Mouse (Mus musculus) embryonic facial prominence, embryonic 12.5 days (tissue): ENCODE results near the gene Tmem201. TPM values are rescaled to one million over a fixed set of nuclear protein-coding genes. Genes with fewer than 3 reads are reported as not detected.

Source experiments
- ATAC-seq: fragments of 200-750 bp; cut with Nextera tagmentation; 2 replicates; pipeline ENCODE4 v1.8.0; 2017; ENCODE audit not compliant: insufficient number of reproducible peaks, insufficient read depth, low FRiP score, low TSS enrichment
- H3K27ac ChIP-seq: fragments of 300-500 bp; sonication (generic); 2 replicates; pipeline ENCODE4 v1.5.1; 2016; ENCODE audit warnings: mild to moderate bottlenecking
- H3K27me3 ChIP-seq: fragments of 300-500 bp; sonication (generic); 2 replicates; pipeline ENCODE4 v1.6.1; 2016; ENCODE audit warnings: mild to moderate bottlenecking, moderate library complexity
- H3K36me3 ChIP-seq: fragments of 300-500 bp; sonication (generic); 2 replicates; pipeline ENCODE4 v1.6.1; 2016; ENCODE audit warnings: mild to moderate bottlenecking
- H3K4me1 ChIP-seq: fragments of 300-500 bp; sonication (generic); 2 replicates; pipeline ENCODE4 v1.6.1; 2016
- H3K4me2 ChIP-seq: fragments of 300-500 bp; sonication (generic); replicated peaks from 2 replicates; pipeline ENCODE4 v1.6.1; 2016; ENCODE audit warnings: mild to moderate bottlenecking, moderate library complexity
- H3K4me3 ChIP-seq: fragments of 300-500 bp; sonication (generic); 2 replicates; pipeline ENCODE4 v1.5.1; 2016; ENCODE audit warnings: mild to moderate bottlenecking
- H3K9ac ChIP-seq: fragments of 300-500 bp; sonication (generic); 2 replicates; pipeline ENCODE4 v1.6.1; 2016; ENCODE audit warnings: mild to moderate bottlenecking, moderate library complexity
- H3K9me3 ChIP-seq: fragments of 300-500 bp; sonication (generic); 2 replicates; pipeline ENCODE4 v1.6.1; 2016; ENCODE audit warnings: mild to moderate bottlenecking, moderate library complexity
- WGBS: fragments of 180-500 bp; shearing (Covaris S2); methylation state at CpG from one replicate; pipeline ENCODE4 v1.1.7; 2016; 5-methylcytosine and 5-hydroxymethylcytosine counted together
- polyA plus RNA-seq: library from polyadenylated mRNA; unstranded; fragments of >200 nt; fragmentation: Nextera tagmentation; extraction: Ambion mirVana; gene quantifications from 2 replicates; pipeline ENCODE4 v1.2.1, GENCODE M21; 2016

The Tmem201 gene
- polyA plus RNA-seq, 1 experiment from 2014 or later = 38.1 TPM

DNA sequence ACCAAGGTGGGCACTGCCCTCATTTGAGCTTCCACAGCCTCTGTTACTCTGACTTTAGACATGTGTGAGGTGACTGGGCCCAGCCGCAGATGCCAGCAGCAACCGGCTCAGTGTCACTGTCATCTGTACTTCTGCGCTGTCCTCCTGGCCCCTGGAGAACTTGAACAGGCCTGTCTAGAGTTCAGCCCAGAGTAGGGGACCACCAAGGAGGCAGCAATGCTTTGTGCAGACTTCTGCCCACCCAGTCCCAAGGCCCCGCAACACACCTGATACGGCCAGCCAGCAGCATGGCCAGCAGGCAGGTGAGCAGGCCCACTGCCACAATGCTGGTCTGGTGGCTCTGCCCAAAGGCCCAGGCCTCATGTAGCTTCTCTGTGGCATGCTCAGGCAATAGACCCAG lies 10.2 kb downstream of the Tmem201 start:
- Histone ChIP-seq H3K9ac (no peak overlapping the region), H3K27ac (no peak overlapping the region), H3K36me3 (peaks cover 80% of the 10 kb centered on the region), H3K27me3 (no peaks in the 10 kb centered on the region), H3K4me1 (0 out of 2 replicates have a peak, but pooled peaks cover 5% of the 10 kb centered on the region), H3K9me3 (no peaks in the 10 kb centered on the region), H3K4me2 (no peak overlapping the region), H3K4me3 (no peak overlapping the region)
- no peak for ATAC-seq
- 97% methylated on average over 5 of the region's 5 CpGs for WGBS

DNA sequence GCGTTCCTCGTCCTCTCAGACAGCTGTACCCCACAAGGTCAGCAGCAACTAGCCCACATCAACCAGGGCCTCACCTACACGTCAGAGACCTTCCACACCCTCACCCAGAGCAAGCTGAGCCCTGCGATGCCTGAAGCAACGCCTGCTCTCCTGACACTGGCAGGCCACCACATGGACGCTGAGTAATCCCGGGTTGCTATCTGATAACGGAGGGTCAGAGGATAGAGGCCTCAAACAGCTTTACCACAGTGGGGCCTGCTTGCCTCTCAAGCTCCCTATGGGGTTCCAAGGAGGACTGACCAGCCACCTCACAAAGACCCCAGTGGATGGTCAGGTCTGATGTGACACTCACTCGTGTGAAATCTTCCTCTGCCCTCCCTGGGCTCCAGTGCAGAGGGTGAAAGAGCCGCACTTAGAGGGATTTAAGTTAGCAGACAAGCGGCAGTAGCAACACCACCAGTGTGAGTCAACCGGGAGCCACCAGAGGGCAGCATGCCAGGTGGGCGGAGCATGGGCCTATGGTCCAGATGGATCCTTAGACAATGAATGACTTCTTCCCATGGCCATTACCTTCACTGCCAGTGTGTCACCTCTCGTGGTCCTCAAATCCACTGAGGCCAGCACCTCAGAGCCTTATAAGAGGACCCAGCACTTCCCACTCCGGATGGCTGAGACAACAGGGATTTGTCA lies 12.0 kb downstream of the Tmem201 start:
- peaks cover 86% of the 10 kb centered on the region for H3K36me3 ChIP-seq
- 0 out of 2 replicates have a peak, but pooled peaks cover 5% of the 10 kb centered on the region for H3K4me1 ChIP-seq
- ATAC-seq = no peak
- no peak overlapping the region for H3K27ac ChIP-seq
- H3K27me3 ChIP-seq = no peaks in the 10 kb centered on the region
- WGBS = 68% methylated on average over 15 of the region's 15 CpGs
- no peak overlapping the region for H3K9ac ChIP-seq
- no peak overlapping the region for H3K4me2 ChIP-seq
- no peak overlapping the region for H3K4me3 ChIP-seq
- H3K9me3 ChIP-seq = no peaks in the 10 kb centered on the region

DNA sequence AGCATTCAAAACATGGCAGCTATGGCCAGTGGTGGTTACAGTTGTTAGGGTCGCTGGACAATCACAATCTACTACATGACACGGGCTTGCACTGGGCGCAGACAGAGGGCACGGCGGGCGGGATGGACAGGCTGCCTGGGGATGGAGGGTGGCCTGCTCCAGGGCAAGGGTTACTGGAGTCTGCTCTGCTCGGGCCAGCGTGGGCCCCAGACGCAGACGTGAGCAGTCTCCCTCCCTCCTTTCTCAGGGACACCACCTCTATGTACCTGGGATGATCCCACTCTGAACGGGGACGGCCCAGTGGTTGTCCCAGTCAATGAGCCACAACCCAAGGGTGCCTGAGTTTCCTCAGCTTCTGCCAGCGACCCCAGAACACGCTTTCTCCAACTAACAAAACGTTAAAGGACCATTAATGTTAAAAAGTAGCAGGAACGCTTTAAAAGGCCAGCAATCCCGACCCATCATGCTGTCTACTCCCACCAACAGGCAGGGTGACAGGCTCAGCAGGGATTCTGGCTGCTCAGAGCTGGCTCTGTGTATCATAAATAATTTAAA lies 12.9 kb downstream of the Tmem201 start:
- H3K4me1 ChIP-seq = 0 out of 2 replicates have a peak, but pooled peaks cover 5% of the 10 kb centered on the region
- no peak overlapping the region for H3K4me2 ChIP-seq
- no peaks in the 10 kb centered on the region for H3K9me3 ChIP-seq
- H3K4me3 ChIP-seq = no peak overlapping the region
- WGBS = 91% methylated on average over 17 of the region's 17 CpGs
- peaks cover 86% of the 10 kb centered on the region for H3K36me3 ChIP-seq
- no peaks in the 10 kb centered on the region for H3K27me3 ChIP-seq
- ATAC-seq = no peak
- H3K27ac ChIP-seq = no peak overlapping the region
- no peak overlapping the region for H3K9ac ChIP-seq

DNA sequence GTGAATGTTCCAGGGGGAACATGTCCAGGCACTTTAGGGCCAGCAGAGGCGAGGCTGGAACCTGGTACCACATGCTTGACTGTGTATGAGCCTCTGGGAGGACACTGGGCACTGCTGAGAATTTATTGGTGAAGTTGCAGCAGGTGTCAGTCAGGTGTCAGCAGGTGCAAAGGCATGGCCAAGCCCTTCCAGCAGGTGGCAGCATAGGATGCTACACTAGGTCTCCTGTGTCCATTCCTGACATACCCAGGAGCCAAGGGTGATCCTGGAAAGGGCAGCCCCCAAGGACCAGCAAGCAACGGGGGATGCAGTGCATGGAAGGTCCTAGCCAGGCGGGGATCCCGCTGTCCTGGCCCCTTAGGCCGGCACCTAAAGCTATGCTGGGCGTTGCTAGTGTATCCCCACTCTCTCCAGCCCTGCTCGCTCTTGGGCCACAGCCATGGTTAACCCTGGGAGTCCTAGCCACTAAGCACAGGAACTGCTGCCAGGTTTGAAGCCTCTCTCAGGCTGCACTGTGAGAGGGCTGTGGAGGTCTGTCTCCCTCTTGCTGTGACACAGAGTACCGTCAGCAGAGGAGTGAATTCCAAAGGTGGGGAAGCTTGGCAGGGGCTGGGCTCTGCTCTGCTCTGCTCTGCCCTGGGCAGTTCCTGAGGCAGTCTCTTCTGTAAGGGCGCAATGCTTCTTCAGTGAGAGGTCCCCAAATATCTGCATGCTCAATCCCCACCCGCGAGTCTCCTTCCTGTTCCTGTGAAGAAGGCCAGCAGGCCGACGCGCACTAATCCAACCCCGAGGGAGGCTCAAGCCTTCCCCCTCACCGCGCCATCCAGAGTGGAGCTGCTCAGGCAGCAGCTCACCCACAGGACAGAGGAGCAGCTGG lies 13.8 kb downstream of the Tmem201 start:
- no peak for ATAC-seq
- Histone ChIP-seq H3K9me3 (no peaks in the 10 kb centered on the region), H3K9ac (no peak overlapping the region), H3K27me3 (no peaks in the 10 kb centered on the region), H3K27ac (no peak overlapping the region), H3K4me2 (no peak overlapping the region), H3K4me3 (no peak overlapping the region), H3K36me3 (peaks cover 86% of the 10 kb centered on the region), H3K4me1 (0 out of 2 replicates have a peak, but pooled peaks cover 2% of the 10 kb centered on the region)
- 73% methylated on average over 17 of the region's 17 CpGs for WGBS

DNA sequence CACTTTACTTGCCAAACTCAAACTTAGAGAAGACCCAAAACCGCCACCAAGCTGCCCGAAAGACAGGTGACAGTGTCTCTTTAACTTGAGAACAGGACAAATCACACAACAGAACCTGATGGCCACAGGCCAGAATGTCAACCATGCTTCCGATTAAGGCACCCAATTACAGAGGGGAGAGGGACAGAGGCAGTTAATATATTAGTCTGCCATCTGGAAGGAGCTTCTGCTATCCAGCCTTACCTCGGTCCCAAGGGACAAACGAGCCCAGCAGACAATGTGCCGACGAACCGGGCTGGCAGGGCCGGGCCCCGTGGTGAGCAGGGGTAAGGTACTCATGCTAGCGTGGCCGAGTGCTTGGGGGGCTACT lies 14.8 kb downstream of the Tmem201 start:
- Histone ChIP-seq H3K36me3 (peaks cover 91% of the 10 kb centered on the region), H3K27ac (no peak overlapping the region)

DNA sequence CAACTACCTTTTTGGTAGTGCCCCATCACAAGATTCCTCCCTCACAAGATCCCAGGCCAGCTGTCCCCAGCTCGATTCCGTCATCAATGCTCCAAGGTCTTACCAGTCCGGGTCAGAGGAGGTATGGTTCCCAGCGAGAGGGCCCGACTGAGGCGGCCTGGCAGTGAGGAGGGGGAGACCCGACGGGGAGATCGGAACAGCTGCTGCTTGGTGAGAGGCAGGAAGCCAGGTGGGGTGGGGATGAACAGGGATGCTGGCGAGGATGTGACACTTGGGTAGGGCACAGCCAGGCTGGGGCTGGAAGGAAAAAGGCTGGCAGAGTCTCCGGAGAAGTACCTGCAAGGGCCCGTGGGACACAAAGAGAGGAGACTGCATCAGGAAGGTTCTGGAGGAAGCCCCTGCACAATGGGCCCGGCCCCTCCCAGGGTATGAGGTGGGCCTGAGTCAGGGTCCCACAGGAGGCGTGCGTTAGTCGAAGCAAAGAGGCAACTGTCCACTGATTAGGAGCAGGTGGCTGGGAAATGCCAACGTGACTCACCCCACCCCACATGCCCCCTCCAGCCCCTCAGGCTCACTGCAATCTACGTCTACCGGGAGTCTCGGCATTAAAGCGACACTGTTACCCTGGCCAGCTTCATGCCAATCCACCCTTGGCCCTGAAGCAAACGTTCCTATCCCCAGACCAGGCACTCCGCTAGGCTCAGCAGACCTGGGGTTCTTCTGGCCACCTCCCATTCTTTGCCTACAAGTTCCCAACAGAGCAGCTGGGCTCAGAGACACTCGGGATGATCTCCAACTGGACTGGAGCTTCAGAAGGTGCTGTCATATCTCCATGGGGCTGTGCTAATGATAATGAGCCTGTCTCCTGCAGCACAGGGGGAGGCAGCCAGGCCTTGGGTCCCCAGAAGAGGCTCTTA lies 15.5 kb downstream of the Tmem201 start:
- Histone ChIP-seq H3K4me1 (no peaks in the 10 kb centered on the region), H3K27me3 (no peaks in the 10 kb centered on the region), H3K4me2 (no peak overlapping the region), H3K4me3 (no peak overlapping the region), H3K36me3 (peaks cover 91% of the 10 kb centered on the region), H3K9ac (no peak overlapping the region), H3K27ac (no peak overlapping the region), H3K9me3 (no peaks in the 10 kb centered on the region)
- 79% methylated on average over 24 of the region's 24 CpGs for WGBS
- ATAC-seq = no peak

More for the DNA sequence above, 14.8 kb downstream of the Tmem201 start:
- Histone ChIP-seq H3K9ac (no peak overlapping the region), H3K4me1 (no peaks in the 10 kb centered on the region), H3K27me3 (no peaks in the 10 kb centered on the region), H3K9me3 (no peaks in the 10 kb centered on the region), H3K4me2 (no peak overlapping the region), H3K4me3 (no peak overlapping the region)
- 85% methylated on average over 12 of the region's 12 CpGs for whole genome bisulfite sequencing
- ATAC-seq = no peak

DNA sequence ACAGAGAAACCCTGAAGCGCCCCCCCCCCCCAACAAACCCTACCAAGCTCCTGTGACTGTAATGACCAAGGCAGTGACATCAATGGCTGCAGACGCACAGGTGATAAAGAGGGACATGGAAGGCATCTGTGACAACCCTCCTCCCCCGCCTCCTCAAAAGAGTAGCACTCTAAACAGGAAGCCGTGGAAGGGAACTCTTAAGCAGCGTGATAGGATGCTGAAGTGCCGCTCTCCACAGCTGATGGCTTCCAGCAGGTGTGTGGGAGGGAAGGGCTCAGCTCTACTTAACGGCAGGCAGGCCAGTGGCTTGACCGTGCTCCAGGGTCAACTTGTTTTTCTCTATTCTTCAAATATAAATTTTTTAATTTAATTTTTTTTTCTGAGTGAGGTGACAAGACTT lies 16.7 kb downstream of the Tmem201 start:
- Histone ChIP-seq H3K27ac (no peak overlapping the region), H3K36me3 (peaks cover 91% of the 10 kb centered on the region), H3K9ac (no peak overlapping the region), H3K27me3 (no peaks in the 10 kb centered on the region), H3K4me3 (no peak overlapping the region), H3K4me2 (no peak overlapping the region), H3K9me3 (no peaks in the 10 kb centered on the region), H3K4me1 (no peaks in the 10 kb centered on the region)
- 85% methylated on average over 8 of the region's 8 CpGs for WGBS
- ATAC-seq = no peak

DNA sequence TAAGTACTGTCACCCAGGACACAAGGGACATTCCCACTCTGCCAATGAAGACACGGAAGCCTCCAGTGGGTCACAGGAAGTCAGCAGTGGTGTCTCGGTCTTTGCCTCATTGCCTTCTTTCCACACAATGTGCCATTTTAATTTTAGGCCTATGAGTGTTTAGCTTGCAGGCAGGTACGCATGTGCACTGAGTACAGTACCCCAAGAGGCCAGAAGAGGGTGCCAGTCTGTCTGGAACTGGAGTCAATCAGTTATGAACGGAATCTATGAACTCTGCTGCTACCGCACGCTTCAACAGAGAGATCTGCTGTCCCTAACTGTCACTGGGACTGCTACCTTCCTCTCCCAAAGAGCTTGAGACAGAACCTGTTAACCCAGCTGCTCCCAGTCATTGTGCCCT lies 18.2 kb downstream of the Tmem201 start:
- WGBS = 79% methylated on average over 6 of the region's 6 CpGs
- ATAC-seq = no peak

DNA sequence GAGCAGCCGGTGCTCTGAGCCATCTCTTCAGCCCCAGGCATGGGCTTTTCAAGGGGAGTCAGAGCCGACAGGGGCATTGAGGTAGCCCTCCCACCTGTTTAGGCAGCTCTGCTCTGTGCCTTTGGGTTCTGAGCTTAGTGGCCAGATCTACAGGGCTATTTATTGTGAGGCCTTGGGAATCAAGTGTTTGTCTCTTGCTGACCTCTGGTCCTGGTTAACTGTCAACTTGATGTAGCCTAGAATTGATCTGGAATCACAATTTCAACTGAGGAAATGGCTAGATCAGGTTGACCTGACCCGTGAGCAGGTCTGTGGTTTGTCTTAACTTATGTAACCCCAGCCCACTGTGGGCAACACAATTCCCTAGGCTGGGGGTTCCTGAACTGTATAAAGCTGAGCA lies 23.3 kb downstream of the Tmem201 start:
- no peak overlapping the region for H3K4me3 ChIP-seq
- no peaks in the 10 kb centered on the region for H3K4me1 ChIP-seq
- H3K4me2 ChIP-seq = no peak overlapping the region
- no peaks in the 10 kb centered on the region for H3K27me3 ChIP-seq
- H3K9ac ChIP-seq = no peak overlapping the region
- H3K9me3 ChIP-seq = no peaks in the 10 kb centered on the region
- peaks cover 51% of the 10 kb centered on the region for H3K36me3 ChIP-seq
- 72% methylated on average over 3 of the region's 3 CpGs for WGBS
- no peak for ATAC-seq
- H3K27ac ChIP-seq = no peak overlapping the region

More for the DNA sequence above, 18.2 kb downstream of the Tmem201 start:
- no peak overlapping the region for H3K4me2 ChIP-seq
- H3K36me3 ChIP-seq = peaks cover 91% of the 10 kb centered on the region
- H3K9me3 ChIP-seq = no peaks in the 10 kb centered on the region
- H3K9ac ChIP-seq = no peak overlapping the region
- H3K4me3 ChIP-seq = no peak overlapping the region
- H3K4me1 ChIP-seq = no peaks in the 10 kb centered on the region
- H3K27ac ChIP-seq = no peak overlapping the region
- no peaks in the 10 kb centered on the region for H3K27me3 ChIP-seq

DNA sequence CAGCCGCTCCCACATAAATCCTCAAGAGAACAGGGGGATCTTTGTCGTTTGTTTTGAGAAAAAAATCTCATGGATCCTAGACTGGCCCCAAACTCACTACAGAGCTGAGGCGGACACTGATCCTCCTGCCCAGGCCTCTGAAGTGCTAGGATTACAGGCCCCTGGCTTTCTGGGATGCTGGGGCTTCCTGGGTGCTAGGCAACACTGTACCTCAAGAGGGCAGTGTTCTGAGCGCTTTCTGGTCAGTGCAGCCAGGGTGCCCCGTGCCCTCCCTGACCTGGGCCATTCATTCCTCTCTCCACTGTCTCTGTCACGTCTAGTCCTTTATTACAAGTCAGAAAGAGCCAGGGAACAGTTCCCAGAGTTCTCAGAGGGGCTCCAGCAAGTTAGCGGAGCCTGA lies 25.9 kb downstream of the Tmem201 start:
- WGBS = 18% methylated on average over 7 of the region's 7 CpGs
- H3K4me2 ChIP-seq = no peak overlapping the region
- no peak for ATAC-seq
- H3K9ac ChIP-seq = no peak overlapping the region
- no peaks in the 10 kb centered on the region for H3K27me3 ChIP-seq
- no peaks in the 10 kb centered on the region for H3K9me3 ChIP-seq
- H3K4me3 ChIP-seq = no peak overlapping the region
- no peak overlapping the region for H3K27ac ChIP-seq
- H3K36me3 ChIP-seq = peaks cover 25% of the 10 kb centered on the region
- no peaks in the 10 kb centered on the region for H3K4me1 ChIP-seq

DNA sequence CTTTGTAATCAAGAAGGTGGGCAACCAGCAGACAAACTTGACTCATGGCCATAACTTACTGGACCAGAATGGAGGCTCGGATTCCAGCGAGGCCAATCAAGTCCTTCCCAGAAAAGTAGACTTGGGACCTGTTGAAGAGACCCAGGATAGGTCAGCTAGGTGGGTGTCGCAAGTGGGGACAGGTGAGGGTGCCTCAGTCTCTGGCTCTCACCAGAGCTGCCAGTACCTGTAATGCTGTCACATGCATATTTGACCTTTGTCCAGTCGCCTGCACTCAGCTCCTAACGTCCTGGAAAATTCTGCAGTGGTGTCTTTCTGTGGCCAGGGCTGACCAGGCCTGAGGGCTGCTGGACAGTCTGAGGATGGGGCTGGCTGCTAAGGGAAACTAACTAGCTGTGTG lies 26.4 kb downstream of the Tmem201 start:
- no peaks in the 10 kb centered on the region for H3K4me1 ChIP-seq

More for the DNA sequence above, 26.4 kb downstream of the Tmem201 start:
- H3K27me3 ChIP-seq = no peaks in the 10 kb centered on the region
- no peak overlapping the region for H3K9ac ChIP-seq
- no peak for ATAC-seq
- no peak overlapping the region for H3K27ac ChIP-seq
- 93% methylated on average over 5 of the region's 5 CpGs for WGBS
- H3K4me2 ChIP-seq = no peak overlapping the region
- H3K4me3 ChIP-seq = no peak overlapping the region
- peaks cover 20% of the 10 kb centered on the region for H3K36me3 ChIP-seq
- H3K9me3 ChIP-seq = no peaks in the 10 kb centered on the region
